Mouse (Mus musculus) liver, embryonic 15.5 days (tissue): ENCODE data around the gene Spata1. TPM values are rescaled to one million over a fixed set of nuclear protein-coding genes. Genes with fewer than 3 reads are reported as not detected.
"Not testable (repeated sequence)": the region's sequence is repeated elsewhere in the genome, so short reads cannot be mapped to it uniquely, and the experiment has no call there.

ENCODE experiments used
- ATAC-seq: fragments of 200-750 bp; cut with Nextera tagmentation; 2 replicates; pipeline ENCODE4 v1.8.0; 2017; ENCODE audit warnings: moderate number of reproducible peaks, mild to moderate bottlenecking, moderate library complexity; ENCODE audit not compliant: insufficient read depth
- H3K27ac ChIP-seq: fragments of 300-500 bp; sonication (generic); replicated peaks from 2 replicates; pipeline ENCODE4 v1.5.1; 2015; ENCODE audit warnings: mild to moderate bottlenecking, inconsistent platforms
- H3K27me3 ChIP-seq: fragments of 300-500 bp; sonication (generic); 2 replicates; pipeline ENCODE4 v1.6.1; 2015; ENCODE audit warnings: mild to moderate bottlenecking, inconsistent platforms
- H3K36me3 ChIP-seq: fragments of 300-500 bp; sonication (generic); replicated peaks from 2 replicates; pipeline ENCODE4 v1.6.1; 2015; ENCODE audit warnings: moderate library complexity, mild to moderate bottlenecking, inconsistent platforms
- H3K4me1 ChIP-seq: fragments of 300-500 bp; sonication (generic); replicated peaks from 2 replicates; pipeline ENCODE4 v1.6.1; 2015; ENCODE audit warnings: inconsistent platforms
- H3K4me2 ChIP-seq: fragments of 300-500 bp; sonication (generic); 2 replicates; pipeline ENCODE4 v1.6.1; 2015; ENCODE audit warnings: moderate library complexity, mild to moderate bottlenecking, inconsistent platforms
- H3K4me3 ChIP-seq: fragments of 300-500 bp; sonication (generic); replicated peaks from 2 replicates; pipeline ENCODE4 v1.5.1; 2015; ENCODE audit warnings: mild to moderate bottlenecking, inconsistent platforms
- H3K9ac ChIP-seq: fragments of 300-500 bp; sonication (generic); 2 replicates; pipeline ENCODE4 v1.6.1; 2015; ENCODE audit warnings: moderate library complexity, mild to moderate bottlenecking, inconsistent platforms
- H3K9me3 ChIP-seq: fragments of 300-500 bp; sonication (generic); replicated peaks from 2 replicates; pipeline ENCODE4 v1.6.1; 2016; ENCODE audit warnings: inconsistent platforms
- WGBS: fragments of 180-500 bp; shearing (Covaris S2); methylation state at CpG from one replicate; pipeline ENCODE4 v1.1.7; 2015; ENCODE audit warnings: mixed read lengths; ENCODE audit not compliant: insufficient replicate concordance; 5-methylcytosine and 5-hydroxymethylcytosine counted together
- polyA plus RNA-seq: library from polyadenylated mRNA; unstranded; fragments of >200 nt; fragmentation: Nextera tagmentation; extraction: Ambion mirVana; gene quantifications from 2 replicates; pipeline ENCODE4 v1.2.1, GENCODE M21; 2015

Gene Spata1
- polyA plus RNA-seq, 1 experiment from 2014 or later, result 0.96 TPM

DNA sequence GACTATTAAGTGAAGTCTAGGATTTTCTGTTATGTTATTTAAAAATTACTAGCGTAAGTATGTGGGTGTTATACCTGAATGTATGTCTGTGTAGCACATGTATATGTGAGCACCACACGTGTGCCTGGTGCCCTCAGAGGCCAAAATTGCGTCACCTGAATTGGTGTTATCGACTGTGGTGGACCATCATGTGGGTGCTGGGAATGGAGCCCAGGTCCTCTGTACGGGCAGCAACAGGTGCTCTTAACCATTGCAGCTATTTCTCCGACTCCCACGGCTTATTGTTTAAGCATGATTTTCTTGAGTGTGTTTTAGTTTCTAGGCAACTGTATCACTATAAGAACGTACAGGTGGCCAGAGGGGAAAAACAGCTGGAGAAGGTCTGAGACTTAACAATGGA is 63.4 kb downstream of the Spata1 start:
- Histone ChIP-seq H3K9me3 (no peaks in the 10 kb centered on the region), H3K27ac (no peak overlapping the region), H3K4me3 (no peak overlapping the region), H3K36me3 (peaks cover 98% of the 10 kb centered on the region), H3K27me3 (no peaks in the 10 kb centered on the region), H3K4me1 (peaks cover 13% of the 10 kb centered on the region; the same call in 1 of the 2 replicates), H3K4me2 (no peak overlapping the region), H3K9ac (no peak overlapping the region)
- no peak for ATAC-seq
- 92% methylated on average over 8 of the region's 8 CpGs for WGBS

DNA sequence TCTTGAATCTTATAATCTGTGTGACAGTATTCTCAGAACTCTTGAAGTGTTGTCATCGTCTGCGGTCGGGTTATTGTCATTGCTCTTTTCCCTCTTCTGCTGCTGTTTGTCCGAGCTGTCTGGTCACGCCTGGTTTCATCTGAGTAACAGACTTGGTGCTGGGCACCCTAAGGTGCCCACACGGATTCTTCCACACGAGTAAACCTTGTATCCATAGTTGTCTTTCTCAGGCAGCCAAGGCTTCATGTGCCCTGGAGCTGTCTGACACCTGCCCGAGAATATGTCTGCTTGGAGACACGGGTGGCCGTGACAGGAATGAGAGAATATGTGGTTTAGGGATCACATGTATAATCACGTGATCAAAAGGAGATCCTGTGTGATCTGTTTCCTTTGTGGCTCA is 64.0 kb downstream of the Spata1 start:
- 89% methylated on average over 11 of the region's 11 CpGs for WGBS
- Histone ChIP-seq H3K4me3 (no peak overlapping the region), H3K4me2 (no peak overlapping the region), H3K27ac (no peak overlapping the region), H3K4me1 (peaks cover 13% of the 10 kb centered on the region; the same call in 1 of the 2 replicates), H3K9ac (no peak overlapping the region), H3K9me3 (no peaks in the 10 kb centered on the region), H3K36me3 (peaks cover 99% of the 10 kb centered on the region), H3K27me3 (no peaks in the 10 kb centered on the region)
- ATAC-seq, result no peak

DNA sequence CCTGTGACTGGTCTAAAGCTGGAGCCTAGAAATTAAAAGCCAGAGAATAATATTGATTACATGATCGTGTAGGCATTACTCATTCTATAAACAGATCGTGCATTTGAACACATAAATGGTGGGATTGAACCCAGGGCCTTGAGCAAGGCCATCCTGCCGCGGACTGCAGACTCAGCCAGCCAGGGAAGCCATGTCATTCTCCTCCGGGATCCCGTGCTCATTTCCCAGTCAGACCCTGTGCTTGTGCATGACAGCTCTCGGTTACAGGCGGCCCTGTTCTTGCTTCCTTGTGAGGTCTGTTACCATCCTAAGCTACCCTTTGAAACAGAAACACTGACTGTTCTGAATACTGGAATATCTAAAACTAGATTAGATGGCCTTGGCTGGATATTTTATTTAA is 64.9 kb downstream of the Spata1 start:
- Histone ChIP-seq H3K4me1 (peaks cover 13% of the 10 kb centered on the region; the same call in 1 of the 2 replicates), H3K27ac (no peak overlapping the region), H3K36me3 (peaks cover 99% of the 10 kb centered on the region), H3K9me3 (no peaks in the 10 kb centered on the region), H3K27me3 (no peaks in the 10 kb centered on the region), H3K4me2 (no peak overlapping the region), H3K4me3 (no peak overlapping the region), H3K9ac (no peak overlapping the region)
- 90% methylated on average over 8 of the region's 8 CpGs for WGBS
- ATAC-seq, result no peak

- H3K4me1 ChIP-seq, result peaks cover 13% of the 10 kb centered on the region; the same call in 1 of the 2 replicates
- H3K27me3 ChIP-seq, result no peaks in the 10 kb centered on the region
- no peak overlapping the region for H3K4me3 ChIP-seq
- H3K9ac ChIP-seq, result no peak overlapping the region
- peaks cover 100% of the 10 kb centered on the region for H3K36me3 ChIP-seq
- H3K4me2 ChIP-seq, result no peak overlapping the region
- no peaks in the 10 kb centered on the region for H3K9me3 ChIP-seq
- no peak overlapping the region for H3K27ac ChIP-seq
- ATAC-seq, result no peak
- WGBS, result 85% methylated on average over 14 of the region's 14 CpGs
Observed at GRCm38 (mm10) chr3:146433681-146434350, 65.7 kb downstream of the Spata1 start.

DNA sequence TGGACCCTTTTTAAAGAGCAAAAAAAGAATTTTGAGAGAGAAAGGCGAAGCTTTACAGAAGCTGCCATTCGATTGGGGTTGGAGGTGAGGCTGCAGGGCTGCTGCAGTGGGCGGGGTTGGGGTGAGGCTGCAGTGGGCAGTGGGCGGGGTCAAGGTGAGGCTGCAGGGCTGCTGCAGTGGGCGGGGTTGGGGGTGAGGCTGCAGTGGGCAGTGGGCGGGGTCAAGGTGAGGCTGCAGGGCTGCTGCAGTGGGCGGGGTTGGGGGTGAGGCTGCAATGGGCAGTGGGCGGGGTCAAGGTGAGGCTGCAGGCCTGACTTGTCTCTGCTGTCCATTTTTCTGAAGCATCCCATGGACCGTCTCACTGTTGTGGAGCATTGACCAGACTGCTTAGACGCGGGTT is 66.5 kb downstream of the Spata1 start:
- Histone ChIP-seq H3K36me3 (peaks cover 100% of the 10 kb centered on the region), H3K4me1 (peaks cover 13% of the 10 kb centered on the region; the same call in 1 of the 2 replicates)
- H3K27me3 ChIP-seq, H3K4me3 ChIP-seq, H3K4me2 ChIP-seq, H3K9ac ChIP-seq, H3K27ac ChIP-seq, H3K9me3 ChIP-seq: not testable (repeated sequence)
- WGBS, result 80% methylated on average over 11 of the region's 11 CpGs
- ATAC-seq, result peak; percentile 35

GRCm38 (mm10) chr3:146426489-146426888 is 73.1 kb downstream of the Spata1 start:
- no peaks in the 10 kb centered on the region for H3K4me1 ChIP-seq
- ATAC-seq, result no peak
- no peak overlapping the region for H3K4me3 ChIP-seq
- no peak overlapping the region for H3K4me2 ChIP-seq
- 87% methylated on average over 8 of the region's 8 CpGs for WGBS
- peaks cover 92% of the 10 kb centered on the region for H3K36me3 ChIP-seq
- H3K9me3 ChIP-seq, result no peaks in the 10 kb centered on the region
- no peak overlapping the region for H3K9ac ChIP-seq
- H3K27ac ChIP-seq, result no peak overlapping the region
- H3K27me3 ChIP-seq, result no peaks in the 10 kb centered on the region

DNA sequence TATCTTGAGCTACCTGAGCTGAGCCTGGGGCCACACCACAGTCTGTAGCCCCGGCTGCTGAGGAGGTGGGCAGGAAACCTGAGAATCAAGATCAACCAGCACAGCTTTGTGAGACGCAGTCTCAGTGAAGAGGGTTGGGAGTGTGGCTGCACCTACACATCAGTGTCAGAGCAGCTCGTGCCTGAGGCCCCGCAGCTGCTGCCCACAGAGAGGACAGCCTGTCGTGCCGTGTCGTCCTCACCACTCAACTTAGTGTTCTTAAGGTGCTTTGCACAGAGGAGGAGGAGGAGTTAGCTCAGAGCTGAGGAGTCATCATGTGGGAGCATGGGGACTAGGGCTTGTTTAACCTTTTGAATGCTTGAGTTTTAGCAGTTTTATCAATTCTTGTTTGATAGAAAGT is 73.7 kb downstream of the Spata1 start:
- no peak for ATAC-seq
- H3K4me2 ChIP-seq, result no peak overlapping the region
- H3K27me3 ChIP-seq, result no peaks in the 10 kb centered on the region
- peaks cover 1% of the 10 kb centered on the region; the same call in 1 of the 2 replicates for H3K4me1 ChIP-seq
- 86% methylated on average over 7 of the region's 7 CpGs for WGBS
- H3K36me3 ChIP-seq, result peaks cover 92% of the 10 kb centered on the region
- no peak overlapping the region for H3K27ac ChIP-seq
- no peak overlapping the region for H3K9ac ChIP-seq
- no peaks in the 10 kb centered on the region for H3K9me3 ChIP-seq
- no peak overlapping the region for H3K4me3 ChIP-seq

DNA sequence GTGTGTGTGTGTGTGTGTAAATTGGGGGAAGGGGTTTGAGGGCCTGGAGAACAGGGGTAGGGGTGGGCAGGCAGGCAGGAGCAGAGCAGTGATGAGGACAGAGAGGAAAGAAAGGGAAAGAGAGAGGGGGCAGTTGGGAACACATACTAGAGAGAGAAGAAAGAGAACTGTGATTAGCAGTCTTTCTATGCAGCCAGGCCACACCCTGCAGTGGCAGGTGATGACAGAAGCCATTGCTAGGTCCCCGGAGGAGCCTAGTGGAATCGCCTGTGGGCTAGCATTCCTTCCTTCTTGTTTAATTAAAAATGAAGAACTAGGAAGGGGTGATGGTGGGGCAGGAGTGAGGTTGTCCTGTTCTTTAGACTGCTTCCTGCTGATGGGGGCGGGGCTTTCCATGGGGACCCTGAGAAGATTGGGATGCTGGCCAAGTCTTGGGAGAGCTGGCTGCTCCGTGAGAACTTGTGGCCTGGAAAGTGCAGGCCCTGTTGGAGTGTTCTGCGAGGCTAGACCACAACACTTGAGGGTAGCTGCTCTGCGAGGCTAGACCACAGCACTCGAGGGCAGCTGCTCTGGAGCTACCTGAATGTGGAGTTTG is 75.2 kb downstream of the Spata1 start:
- Histone ChIP-seq H3K4me3 (no peak overlapping the region), H3K4me2 (no peak overlapping the region), H3K9ac (no peak overlapping the region), H3K9me3 (no peaks in the 10 kb centered on the region), H3K36me3 (peaks cover 92% of the 10 kb centered on the region), H3K4me1 (peaks cover 5% of the 10 kb centered on the region; the same call in 1 of the 2 replicates), H3K27me3 (no peaks in the 10 kb centered on the region), H3K27ac (no peak overlapping the region)
- ATAC-seq, result no peak
- 85% methylated on average over 7 of the region's 7 CpGs for WGBS

DNA sequence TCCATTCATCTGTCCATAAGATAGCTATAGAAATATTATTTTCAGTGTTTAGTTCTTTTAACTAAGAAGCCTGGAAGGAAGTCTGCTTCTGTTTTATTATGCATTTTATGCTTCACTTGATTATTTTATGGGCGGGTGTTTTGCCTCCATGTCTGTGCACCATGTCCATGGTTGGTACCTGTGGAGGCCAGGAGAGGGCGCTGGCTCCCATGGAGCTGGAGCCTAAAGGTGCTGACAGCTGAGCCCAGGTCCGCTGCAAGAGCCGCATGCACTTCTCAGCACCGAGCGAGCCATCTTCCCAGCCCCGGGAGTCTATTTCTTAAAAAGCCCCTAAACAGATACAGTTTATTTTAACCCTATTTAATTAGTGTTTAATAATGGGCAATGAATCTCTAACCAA is 75.8 kb downstream of the Spata1 start:
- Histone ChIP-seq H3K27ac (no peak overlapping the region), H3K9me3 (no peaks in the 10 kb centered on the region), H3K9ac (no peak overlapping the region), H3K36me3 (peaks cover 92% of the 10 kb centered on the region), H3K27me3 (no peaks in the 10 kb centered on the region), H3K4me3 (no peak overlapping the region), H3K4me2 (no peak overlapping the region), H3K4me1 (peaks cover 5% of the 10 kb centered on the region; the same call in 1 of the 2 replicates)
- 82% methylated on average over 7 of the region's 7 CpGs for WGBS
- ATAC-seq, result no peak

DNA sequence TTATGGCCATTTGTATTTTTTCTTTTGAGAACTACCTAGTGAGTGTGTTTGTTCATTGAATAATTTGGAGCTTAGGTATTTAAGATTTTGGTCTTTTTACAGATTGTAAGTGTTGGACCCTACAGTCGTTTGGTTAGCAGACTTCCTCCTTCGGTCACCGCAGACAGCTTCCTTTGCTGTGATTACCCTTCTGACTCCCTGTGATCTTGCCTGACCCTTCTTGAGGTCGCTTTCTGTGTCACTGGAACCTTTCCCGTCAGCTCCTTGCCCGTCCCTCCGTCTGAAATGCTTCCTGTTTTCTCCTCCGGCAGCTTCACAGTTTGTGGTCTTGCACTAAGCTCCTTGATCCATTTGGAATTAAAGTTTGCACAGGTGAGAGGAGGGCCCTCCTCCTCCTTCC is 77.8 kb downstream of the Spata1 start:
- peaks cover 92% of the 10 kb centered on the region for H3K36me3 ChIP-seq
- H3K4me3 ChIP-seq, result no peak overlapping the region
- H3K4me2 ChIP-seq, result no peak overlapping the region
- peaks cover 9% of the 10 kb centered on the region; the same call in 1 of the 2 replicates for H3K4me1 ChIP-seq
- no peak for ATAC-seq
- WGBS, result 31% methylated on average over 8 of the region's 8 CpGs
- H3K27me3 ChIP-seq, result no peaks in the 10 kb centered on the region
- H3K9me3 ChIP-seq, result no peaks in the 10 kb centered on the region
- H3K9ac ChIP-seq, result no peak overlapping the region
- H3K27ac ChIP-seq, result no peak overlapping the region

DNA sequence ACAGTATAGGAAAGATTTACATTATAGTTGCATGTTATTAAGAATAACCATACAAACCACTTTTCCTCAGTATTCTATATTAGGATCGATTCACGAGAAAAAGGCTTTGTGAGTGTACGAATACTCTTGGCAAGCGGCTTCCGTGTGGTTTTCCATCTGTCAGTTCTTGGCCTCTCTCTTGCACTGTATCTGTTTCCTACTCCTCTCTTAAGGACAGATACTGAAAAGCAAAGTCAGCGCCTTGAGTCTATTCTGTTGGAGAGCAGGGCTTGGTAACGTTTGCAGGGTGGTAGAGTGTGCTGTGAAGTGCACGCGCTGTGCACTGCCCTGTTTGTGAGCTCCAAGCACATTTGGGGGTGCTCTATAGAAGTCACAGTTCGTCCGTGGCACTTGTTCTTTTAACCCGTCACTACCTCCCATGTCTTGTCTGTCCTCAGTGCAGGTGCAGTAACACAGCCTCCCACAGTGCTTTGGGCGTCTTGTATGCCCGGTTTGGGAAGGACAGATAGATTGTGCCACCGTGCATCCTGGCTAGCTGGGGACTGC is 79.5 kb downstream of the Spata1 start:
- Histone ChIP-seq H3K4me1 (peaks cover 19% of the 10 kb centered on the region; the same call in 1 of the 2 replicates), H3K9ac (no peak overlapping the region), H3K4me3 (no peak overlapping the region), H3K9me3 (no peaks in the 10 kb centered on the region), H3K36me3 (peaks cover 97% of the 10 kb centered on the region), H3K27ac (no peak overlapping the region), H3K4me2 (no peak overlapping the region), H3K27me3 (no peaks in the 10 kb centered on the region)
- WGBS, result 78% methylated on average over 15 of the region's 15 CpGs
- ATAC-seq, result peak; percentile 23; the same call in 1 of the 2 replicates
